Mouse (Mus musculus) CH12.LX (cell line): Measurements from ENCODE around the gene Ptprs.

Experiments used
- CTCF ChIP-seq, 2 experiments: IDR thresholded peaks in 1 of 2; conservative IDR thresholded peaks in 1 of 2; 2 replicates each; pipeline ENCODE4 v1.5.1; 2011 to 2012; ENCODE audit warnings: low read depth in 2 of 2, low read length in 2 of 2, improper control_type of control experiment in 1 of 2, inconsistent platforms in 1 of 2, mild to moderate bottlenecking in 1 of 2, moderate library complexity in 1 of 2
- E2F4 ChIP-seq: IDR thresholded peaks from 2 replicates; pipeline ENCODE4 v1.6.1; 2011; ENCODE audit warnings: low read depth, low read length, improper control_type of control experiment; ENCODE audit not compliant: insufficient replicate concordance
- JUND ChIP-seq: conservative IDR thresholded peaks from 2 replicates; pipeline ENCODE4 v1.6.1; 2011; ENCODE audit warnings: low read depth, low read length, improper control_type of control experiment
- MXI1 ChIP-seq: IDR thresholded peaks from 2 replicates; pipeline ENCODE4 v1.6.1; 2011; ENCODE audit warnings: mild to moderate bottlenecking, low read depth, low read length, improper control_type of control experiment
- POLR2A ChIP-seq: IDR thresholded peaks from 2 replicates; pipeline ENCODE4 v1.6.1; 2011; ENCODE audit warnings: low read depth, mild to moderate bottlenecking, improper control_type of control experiment, low read length
- POLR2AphosphoS2 ChIP-seq: IDR thresholded peaks from 2 replicates; pipeline ENCODE4 v1.6.1; 2011; ENCODE audit warnings: low read depth, low read length, improper control_type of control experiment
- USF1 ChIP-seq: IDR thresholded peaks from 2 replicates; pipeline ENCODE4 v1.6.1; 2014; ENCODE audit warnings: low read depth, mild to moderate bottlenecking, inconsistent platforms, low read length, improper control_type of control experiment
- ZC3H11A ChIP-seq: IDR thresholded peaks from 2 replicates; pipeline ENCODE4 v1.6.1; 2012; ENCODE audit warnings: low read depth, mild to moderate bottlenecking, inconsistent platforms, low read length, improper control_type of control experiment

DNA sequence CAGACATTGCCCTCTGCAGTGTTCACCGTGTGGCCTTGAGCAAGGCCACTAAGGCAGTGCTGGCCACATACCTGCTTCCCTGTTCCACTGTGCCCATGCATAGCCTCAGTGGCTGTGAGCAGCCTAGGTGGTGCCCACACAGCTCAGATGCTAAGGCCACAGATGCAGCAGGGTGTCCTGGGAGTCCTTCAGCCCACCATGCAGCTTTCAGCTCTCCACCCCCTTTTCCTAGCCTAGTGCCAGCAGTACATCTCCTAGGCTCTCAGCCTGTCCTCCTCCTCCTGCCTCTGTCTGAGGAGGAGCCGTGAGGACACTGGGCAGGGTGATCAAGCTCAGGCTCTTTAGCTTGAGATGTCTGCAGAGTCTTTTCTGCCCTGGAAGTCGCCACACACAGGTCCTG lies 106.2 kb downstream of the Ptprs start:
- TF ChIP-seq CTCF (conservative IDR thresholded peaks at IDR 0.05 in 1 of 2, IDR thresholded peaks at IDR 0.05 in 1 of 2; ENCODE audit: low read depth in 2 of 2, low read length in 2 of 2), result no peak
- TF ChIP-seq POLR2AphosphoS2, result no peak
- no peak for TF ChIP-seq ZC3H11A
- no peak for TF ChIP-seq USF1
- TF ChIP-seq MXI1, result no peak
- TF ChIP-seq E2F4, result no peak
- TF ChIP-seq POLR2A, result no peak
- no peak for TF ChIP-seq JUND
